Mouse (Mus musculus) T-helper 2 cell (primary cell): ENCODE data around the gene Plcd1.

Experiments used
- in situ Hi-C: fragments of 300-600 bp; cut with MboI, MseI; formaldehyde crosslinking; loops from one replicate; pipeline ENCODE4 v1.15.1; 2025; ENCODE audit warnings: high pct_unique_total_duplicates

Gene Plcd1

DNA sequence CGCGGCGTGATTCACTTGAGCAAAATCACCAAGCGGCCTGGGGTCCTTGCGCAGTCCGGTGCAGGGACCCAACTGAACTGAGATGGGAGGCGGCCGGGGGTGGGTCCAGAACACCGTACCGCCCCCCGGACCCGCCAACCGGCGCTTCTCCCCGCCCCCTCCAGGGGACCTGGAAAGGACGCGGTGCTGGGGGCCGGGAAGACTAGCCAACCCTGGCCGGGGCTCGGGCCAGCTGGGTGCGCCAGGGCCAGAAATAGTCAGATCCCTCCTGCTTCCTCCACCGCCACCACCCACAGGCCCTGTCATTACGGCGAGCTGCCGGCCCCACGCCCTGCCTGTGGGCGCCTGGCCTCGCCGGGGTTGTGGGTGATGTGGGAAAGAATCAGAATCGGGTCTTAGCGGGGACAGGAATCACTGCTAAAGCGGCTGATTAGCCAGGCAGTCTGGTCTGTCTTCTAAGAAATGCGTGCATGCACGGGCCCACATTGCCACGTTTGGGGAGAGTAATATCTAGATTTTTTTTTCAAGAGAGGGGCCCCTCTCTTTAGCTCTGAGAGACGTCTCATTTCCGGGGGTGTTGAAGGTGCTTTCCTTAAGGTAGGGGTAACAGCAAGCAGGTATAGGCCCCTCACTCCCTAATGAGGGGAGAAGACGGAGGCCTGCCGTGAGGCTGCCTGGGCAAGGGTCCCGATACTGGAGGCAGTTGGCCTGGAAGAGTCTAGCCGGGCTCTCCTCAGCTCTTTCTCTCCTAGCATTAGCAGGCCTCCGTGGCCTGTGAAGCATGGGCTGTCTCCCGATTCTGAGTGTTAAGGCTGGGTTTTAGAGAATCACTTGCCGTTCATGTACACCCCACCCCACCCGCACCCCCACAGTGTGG, at the start of gene Plcd1:
Plcd1 (minus strand) TSS at position 84 of the 877 bp plus-strand sequence.
- in situ Hi-C loops = no loop called here

DNA sequence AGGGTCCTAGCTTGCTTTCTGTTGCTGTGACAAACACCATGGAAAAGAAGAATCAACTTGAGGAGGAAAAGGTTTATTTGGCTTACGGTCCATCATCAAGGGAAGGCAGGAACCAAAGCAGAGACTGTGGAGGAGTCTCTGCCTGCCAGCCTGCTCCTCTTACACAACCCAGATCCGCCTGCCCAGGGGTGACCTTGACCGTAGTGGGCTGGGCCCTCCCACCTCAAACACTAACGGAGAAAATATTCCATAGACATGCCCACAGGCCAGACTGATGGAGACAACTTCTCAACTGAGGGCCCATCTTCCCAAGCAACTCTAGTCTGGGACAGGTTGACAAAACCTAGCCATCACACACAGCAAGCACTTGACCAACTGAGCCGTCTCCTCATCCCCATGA, 48.8 kb upstream of the Plcd1 start:
- in situ Hi-C loops = loop anchor here (5.0 kb wide), 1 partner anchor 50 kb away; no protein-coding TSS in a partner anchor

DNA sequence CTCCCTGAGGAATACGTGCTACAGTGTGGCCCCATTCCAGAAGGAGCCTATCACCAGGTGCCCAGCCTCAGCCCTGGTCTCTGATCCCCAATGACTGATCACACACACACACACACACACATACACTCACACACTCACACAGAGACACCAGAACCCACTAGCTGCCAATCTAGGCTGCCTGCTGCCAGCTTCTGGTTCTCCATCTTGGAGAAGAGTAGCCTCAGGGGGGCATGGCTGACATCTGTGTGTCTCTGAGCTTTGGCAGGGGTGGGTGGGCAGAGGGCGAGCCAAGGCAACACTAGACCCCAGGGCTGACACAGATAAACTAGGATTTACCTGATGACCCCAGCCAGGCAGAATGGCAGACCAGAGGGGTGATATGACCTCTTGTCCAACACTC, 45.5 kb upstream of the Plcd1 start:
- in situ Hi-C loops = no loop called here

DNA sequence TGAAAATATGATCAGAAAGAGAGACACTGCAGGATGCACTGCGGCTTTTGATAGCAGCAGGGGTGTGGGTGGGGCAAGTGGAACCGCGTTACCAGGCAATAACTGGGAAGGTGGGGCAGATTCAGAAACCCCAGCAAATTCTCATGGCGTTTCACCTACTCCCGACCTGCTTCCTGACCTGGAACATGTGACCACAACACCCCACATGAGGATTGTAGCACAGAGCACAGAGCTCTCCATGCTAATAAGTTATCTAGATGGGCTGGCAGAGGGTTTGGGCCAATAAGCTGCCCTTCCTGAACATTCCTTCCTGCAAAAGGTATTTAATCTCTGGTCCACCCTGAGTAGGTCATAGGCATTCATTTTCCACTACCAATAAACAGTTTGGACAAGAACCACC, 37.4 kb upstream of the Plcd1 start:
- in situ Hi-C loops = no loop called here

DNA sequence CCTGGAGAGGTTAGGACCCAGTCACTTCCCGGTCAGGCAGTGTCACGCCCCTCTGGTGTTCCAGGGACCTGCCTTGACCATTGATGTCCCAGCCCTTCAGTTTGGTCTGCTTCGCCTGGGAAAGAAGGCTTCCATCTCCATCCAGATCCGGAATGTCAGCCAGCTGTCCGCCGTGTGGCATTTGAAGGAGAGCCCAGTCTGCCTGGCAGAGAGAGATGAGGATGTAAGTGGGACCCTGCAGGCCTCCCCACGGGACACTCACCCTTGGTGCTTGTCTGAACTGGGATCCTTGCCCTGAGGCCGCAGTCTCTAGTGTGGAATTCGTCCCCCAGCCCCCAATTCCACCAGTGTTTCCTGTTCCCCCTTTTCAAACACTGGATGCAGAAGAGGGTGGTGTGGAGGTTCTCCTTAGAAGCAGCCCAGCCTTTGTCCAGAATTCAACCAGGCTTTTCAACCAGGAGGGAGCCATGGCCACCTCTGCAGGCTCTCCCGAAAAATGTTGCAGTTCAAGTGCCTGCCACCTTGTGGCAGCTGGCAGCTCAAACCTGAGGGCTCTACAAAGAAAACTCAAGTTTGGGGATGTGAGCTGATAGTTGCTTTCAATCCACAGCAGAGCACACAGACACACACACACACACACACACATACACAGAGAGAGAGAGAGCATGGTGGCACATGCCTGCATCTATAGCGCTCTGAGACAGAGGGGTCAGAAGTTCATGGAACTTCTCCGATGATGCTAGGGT, 35.3 kb upstream of the Plcd1 start:
- in situ Hi-C loops = no loop called here

DNA sequence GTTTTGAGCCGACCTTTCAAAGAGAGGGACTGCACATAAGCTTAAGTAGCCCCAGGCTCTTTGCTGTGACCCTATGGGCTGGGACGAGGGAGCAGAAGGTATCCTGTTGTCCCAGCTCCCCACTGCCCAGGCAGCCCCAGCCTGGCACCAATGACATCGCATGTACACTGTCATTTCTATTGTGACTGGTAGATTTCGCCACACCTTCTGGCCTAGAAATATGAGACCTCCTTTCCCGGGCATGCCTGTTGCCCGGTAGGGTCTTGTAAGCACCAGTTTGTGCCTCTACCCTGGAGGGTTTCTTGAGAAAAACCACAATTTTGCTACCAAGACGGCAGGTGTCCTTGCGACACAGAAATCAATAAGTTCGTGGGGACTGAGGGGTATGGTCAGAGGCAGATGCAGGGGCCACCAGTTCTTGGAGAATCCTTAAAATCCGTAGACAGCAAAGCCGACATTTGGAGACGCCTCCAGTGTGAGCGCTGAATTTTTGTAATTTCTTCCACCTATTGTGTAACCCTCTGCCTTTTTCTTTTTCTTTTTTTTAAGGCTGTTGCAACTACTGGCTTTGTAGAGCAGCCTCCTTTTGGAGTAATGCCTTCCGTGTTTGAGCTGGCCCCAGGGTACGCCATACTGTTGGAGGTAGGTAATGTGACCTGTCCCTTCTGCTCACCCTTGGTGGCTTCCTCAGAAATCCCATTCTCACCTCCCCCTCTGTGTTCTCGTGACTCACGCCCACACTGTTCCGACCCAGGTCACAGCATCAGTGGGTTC, 29.5 kb upstream of the Plcd1 start:
- in situ Hi-C loops = no loop called here

DNA sequence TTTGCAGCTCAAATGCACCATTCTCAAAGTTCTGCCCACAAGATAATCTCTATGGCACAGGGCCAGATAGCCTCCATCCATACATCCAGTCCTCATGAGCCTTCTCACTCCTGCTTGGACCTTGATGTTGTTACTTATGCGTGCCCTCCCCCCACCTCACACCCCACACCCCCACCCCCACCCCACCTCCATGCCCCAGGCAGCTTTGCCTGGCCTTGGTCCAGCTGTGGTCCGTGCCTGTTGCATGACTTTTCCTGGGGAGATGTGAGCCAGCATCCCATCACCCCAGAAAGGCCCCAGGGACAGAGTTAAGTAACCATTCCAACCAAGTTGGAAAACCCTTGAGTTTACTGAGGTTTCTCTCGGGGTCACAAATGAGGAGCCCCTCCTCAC, 26.9 kb upstream of the Plcd1 start:
- in situ Hi-C loops = no loop called here

DNA sequence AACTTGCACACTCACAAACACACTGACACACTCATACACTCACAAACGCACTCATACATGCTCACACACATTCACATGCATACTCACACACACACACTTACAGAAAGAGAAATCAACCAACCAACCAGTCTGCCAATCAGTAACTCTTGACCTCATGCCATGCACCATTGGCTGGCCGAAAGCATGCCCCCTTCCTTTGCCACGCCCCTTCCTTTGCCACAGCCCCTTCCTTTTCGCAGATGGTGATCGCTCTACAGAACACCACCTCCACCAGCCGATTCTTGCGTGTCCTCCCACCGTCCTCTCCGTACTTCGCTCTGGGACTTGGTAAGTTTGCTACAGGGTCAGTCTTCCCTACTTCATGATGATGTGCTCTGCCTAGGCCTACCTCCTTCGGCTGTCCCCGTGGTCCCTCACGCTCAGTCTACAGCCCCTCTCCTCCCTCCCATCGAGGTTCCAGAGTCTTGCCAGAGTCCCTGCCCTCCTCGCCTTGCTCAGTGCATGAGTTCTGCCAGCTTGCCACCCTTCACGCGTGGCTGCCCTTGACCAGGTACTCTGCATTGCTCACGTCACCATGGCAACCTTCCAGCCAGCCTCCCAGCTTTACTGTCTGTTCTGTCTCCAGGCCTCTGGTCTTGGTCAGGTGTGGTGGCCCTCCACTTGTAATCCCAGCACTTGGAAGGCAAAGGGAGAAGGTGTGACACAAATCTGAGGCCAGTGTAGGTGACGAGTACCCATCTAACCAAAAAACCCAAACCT, 26.3 kb upstream of the Plcd1 start:
- in situ Hi-C loops = no loop called here

DNA sequence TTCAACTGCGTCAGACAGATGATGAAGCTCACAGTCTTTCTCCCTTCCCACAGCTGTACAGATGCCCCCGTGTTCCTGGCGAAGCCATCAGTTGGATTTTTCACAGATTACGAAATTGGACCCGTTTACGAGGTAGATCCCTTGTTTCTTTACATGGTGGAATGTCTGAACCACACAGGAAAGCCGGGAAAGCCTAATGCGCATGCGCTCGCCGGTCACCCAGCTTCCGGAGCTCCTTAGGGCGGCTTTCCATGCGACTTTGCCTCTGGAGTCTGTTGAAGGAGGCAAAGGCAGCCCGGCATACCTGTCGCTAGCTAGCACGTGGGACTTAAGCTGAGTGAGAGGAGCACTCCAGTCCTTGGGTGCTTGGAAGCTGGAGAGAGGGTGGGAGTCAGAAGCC, 21.6 kb upstream of the Plcd1 start:
- in situ Hi-C loops = no loop called here

DNA sequence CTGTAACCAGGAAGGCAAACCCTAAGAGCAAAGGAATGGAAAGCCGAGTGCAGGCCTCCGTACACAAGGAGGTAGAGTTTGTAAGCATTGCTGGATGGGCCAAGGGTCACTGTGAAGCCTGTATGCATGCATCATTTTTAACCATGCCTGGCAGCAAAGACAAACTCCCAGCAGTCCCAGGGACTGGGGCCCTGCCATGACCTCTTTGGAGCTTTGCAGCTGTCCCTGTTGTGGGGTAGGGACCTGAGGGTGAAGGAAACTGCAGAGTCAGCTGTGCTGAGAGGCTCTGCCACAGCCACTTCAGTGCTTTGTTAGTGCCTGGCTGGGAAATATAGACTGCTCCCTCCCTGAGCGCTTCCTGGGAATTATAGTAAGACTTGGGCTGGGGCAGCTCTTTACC, 17.3 kb upstream of the Plcd1 start:
- in situ Hi-C loops = no loop called here

DNA sequence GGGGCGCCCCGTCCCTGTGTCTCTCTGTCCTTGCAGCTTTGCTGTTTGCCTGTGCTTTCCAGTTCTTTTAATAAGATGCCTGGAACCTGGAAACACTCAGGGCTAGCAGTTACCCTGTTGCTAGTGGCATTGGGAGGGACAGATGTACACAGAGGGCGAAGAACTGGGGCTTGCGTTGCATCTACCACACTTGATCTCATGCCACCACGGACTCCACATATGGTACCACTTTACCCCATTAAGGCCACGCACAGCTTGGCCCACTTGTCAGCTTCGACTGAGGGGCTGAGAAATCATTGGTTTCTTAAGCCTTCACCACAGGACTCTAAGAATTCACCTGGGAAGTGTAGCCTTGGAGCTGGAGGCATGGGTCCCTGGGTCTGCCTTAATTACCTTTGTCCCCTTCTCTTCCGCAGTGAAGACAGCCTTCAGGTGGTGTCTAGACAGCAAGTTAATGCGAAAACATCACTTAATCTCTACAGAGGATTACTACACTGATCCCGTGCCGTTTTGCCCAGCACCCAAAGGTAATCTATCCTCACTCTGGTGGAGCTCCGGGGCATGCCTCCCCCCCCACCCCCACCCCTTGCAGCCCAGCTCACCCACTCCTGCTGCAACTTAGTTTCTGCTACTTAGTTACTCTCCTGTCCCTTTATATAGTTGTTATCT, 16.5 kb upstream of the Plcd1 start:
- in situ Hi-C loops = loop anchor here (5.0 to 10.0 kb wide), 2 partner anchors 165 to 247 kb away; partner anchors contain the start of gene Xylb

DNA sequence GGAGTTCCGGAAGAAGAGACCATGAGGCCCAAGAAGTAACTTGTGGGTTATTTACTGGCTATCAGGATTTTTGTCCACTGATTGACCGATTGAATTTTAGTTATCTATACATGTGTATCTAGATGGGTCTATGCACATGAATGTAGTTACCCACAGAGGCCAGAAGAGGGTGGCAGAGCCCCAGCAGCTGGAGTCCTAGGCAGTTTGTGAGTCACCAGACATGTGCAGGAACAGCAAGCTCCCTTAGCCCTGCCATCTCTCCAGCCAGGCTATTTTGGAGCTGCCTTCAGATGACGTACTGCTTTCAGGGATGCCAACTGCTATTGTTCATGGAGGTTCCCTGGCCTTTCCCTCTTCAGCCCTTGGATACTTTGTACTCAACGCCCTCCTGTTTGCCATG, 14.3 kb upstream of the Plcd1 start:
- in situ Hi-C loops = loop anchor here (5.0 to 10.0 kb wide), 2 partner anchors 167 to 250 kb away; partner anchors contain the start of gene Xylb

DNA sequence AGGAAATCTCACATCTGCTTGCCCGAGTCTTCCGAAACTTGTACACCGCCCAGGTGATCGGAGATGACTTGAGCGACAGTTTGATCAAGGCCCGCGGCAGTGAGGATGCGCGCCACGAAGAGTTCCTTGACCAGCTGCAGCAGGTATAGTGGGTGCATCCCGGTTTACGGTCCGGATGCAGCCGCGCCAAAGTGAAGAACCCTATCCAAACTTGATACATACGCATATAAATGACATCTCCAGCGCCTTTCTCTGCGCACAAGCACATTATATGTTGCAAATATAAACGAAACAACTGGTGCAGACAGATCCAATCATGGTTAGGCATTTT, 9.4 kb upstream of the Plcd1 start:
- in situ Hi-C loops = loop anchor here (10.0 kb wide), 1 partner anchor 172 kb away; no protein-coding TSS in a partner anchor

DNA sequence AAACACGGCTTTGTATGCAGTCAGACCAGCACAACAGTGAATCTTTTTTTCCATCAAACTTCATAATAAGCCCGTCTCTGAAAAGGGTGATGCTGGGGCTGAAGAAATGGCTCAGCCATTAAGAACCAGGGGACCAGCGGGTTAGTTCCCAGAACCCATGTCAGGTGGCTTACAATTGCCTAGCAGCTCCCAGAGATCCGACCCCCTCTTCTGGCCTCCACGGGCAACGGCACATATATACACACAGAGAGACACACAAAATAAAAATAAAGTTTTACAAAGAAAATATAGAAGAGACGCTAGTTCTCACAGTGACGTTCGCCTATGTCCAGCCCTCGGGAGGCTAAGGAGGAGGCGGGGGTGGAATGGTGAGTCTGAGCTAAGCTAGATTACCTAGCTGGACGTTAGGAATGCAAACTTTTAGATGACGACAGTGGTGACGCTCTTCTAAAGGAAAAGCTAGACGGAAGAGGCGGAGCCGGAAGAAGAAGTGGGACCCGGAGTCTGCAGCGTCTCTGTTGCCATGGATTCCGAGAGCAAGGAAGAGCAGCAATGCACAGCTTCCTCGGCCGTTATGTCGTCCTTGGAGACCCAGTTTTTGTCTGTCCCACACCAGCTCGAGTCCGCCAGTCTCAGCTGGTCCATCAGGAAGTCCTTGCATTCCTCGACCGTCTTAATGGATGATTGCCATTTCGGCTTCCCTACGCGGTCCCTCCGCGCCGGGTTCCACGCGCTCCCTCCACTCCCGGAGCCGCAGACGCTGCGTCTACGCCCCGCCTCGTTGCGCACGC, 8.9 kb upstream of the Plcd1 start, which contains the start of gene Dlec1:
Dlec1 (plus strand) TSS at position 487 of the 791 bp plus-strand sequence.
- in situ Hi-C loops = loop anchor here (10.0 kb wide), 1 partner anchor 173 kb away; no protein-coding TSS in a partner anchor

DNA sequence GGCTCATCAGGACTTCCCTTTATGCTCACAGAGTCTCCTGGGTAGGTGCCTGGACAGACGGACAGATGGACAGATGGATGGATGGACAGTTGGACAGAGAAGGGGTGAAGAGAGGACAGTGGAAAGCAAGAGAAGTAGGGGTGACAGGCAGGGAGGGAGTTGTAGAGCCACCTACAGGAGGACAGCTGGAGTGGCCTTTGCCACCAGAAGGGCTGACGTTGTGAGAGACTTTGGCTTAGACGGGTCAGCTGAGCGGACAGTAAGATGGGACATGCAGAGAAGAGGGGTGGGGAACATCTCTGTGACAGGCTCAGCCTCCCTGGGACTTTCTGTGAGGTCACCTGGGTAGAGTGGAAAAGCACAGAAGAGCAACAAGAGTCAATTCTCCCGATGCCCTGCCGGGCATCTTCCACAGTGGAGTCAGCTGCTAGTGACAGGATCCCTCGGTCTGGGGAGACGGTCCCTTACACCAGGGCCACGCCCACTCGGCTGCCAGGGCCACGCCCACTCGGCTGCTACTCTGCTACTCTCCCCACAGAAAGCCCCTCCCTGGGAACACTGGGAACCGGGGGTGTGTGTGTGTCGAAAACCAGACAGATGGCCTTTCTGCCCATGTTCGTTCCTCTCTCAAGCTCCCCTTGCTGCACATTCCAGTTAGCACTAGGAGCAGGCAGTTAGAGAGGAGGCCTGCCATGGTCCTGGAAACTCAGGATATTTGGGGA, 7.0 kb upstream of the Plcd1 start:
- in situ Hi-C loops = loop anchor here (10.0 kb wide), 1 partner anchor 174 kb away; no protein-coding TSS in a partner anchor

DNA sequence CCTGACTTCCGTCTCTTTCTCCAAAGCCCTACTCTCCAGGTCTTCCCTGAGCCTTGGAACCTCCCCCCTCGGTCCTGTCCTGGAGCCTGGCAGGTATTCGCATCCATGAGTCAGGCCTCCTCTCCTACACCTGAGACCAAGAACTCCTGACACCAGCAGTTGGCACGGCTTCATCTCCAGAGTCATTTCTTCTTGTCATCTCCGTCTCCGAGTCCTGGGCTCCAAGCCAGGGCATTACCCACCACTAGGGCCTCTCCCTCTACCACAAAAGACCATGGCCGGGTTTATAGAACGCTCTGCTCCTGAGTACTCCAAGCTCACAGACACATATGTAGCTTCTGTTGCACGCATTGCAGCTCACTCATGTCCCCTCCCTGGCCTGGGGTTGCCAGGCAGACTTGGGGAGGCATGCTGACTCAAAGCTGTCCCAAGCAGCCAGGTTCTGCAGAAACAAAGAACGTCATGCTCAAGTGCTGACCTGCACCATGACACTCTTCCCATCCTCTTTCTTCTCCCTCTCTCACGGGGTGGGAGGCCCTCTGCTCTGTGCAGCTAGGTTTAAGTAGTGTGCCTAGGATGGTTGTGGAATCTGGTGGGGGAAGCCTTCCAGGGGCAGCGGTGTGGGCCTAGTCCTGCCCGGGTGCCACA, 1.3 kb upstream of the Plcd1 start:
- in situ Hi-C loops = no loop called here

DNA sequence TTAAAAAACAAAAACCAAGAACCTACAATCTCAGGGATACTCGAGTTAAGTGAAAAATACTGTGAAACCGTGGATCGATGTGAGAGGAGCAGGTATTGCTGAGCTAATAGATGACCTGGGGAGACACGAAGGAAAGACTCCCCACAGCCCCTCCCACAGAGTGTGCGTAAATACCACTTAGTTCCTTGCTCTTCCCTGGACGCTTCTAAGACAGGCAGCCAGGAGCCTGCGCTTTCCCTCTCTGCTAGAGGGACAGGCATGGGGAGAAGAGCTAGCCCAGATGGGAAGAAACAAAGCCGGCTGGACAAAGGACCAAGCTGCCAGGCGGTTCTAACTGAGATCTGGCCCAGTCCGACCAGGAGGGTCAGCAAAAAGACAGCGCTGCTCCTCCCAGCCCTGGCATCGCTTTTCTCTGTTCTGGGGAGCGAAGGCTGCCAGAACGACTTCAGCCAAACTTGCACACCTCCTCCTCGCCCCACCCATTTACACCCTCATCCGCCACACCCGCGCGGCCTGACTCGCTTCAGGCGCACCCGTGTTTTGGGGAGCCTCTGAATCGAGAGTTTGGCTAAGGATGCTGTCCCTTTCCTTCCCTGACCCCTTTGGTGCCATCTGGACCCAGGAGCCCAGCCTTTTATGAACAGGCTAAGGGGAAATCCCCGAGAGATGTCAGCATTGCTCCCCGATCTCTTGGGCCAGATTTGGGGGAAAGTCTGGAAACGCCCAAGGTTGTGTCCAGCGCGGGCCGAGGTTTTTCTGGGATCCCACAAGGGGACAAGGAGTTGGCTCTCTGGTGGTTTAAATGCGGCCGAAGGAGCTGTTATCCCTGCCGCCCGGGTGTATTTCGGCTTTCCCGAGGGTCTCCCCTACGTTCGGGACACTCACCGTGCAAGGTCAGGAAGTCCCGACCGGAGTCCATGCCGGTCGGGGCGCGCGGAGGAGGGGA, 556 bp downstream of the Plcd1 start:
- in situ Hi-C loops = no loop called here
